In the genomic region with DNA sequence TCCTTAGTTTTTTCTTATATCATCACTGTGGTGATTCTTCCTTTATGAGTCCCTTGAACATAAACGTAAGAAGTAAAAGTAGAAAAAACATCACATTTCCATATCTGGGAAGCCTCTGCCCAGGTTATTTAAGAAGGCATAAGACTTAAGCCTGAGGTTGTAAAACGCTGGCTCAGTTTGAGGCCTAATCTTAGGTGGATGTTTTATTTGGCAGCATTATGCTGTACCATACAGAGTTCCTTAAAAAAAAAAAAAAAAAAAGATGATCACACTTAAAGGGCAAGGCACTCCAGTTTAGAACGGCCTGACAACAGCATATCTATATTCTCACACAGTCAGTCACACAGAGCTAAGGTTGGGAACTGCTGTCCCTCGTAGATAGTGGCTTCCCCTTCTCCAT, we compare ENCODE assay signal across 21 mouse cellular contexts. TPM values are rescaled to one million over a fixed set of nuclear protein-coding genes. Genes with fewer than 3 reads are reported as not detected.
"Had no signal": no experiment of that assay in that cellular context is flagged by ENCODE, and none has a peak within 500 bp of the region (broad histone marks: within the 10 kb centered on the region; RNA-seq: fewer than 3 reads in every experiment).

No protein-coding gene starts in this region.

- H3K9ac ChIP-seq: kidney, embryonic 15.5 days; limb, embryonic 12.5 days; liver, embryonic 13.5 days had no signal

- H3K27me3 ChIP-seq: kidney, embryonic 15.5 days; limb, embryonic 12.5 days; liver, embryonic 13.5 days had no signal

- DNase-seq: kidney, adult 8-10 months; kidney, postnatal 10 days; kidney, postnatal 36 days; layer of hippocampus, postnatal 36 days; liver, embryonic 13.5 days; lung, adult 2 months; lung, postnatal 14 days; lung, postnatal 4 days; midbrain, embryonic 14.5 days; thymus, adult 18-20 months; thymus, postnatal 4 days had no signal

- H3K9me3 ChIP-seq: kidney, embryonic 15.5 days; limb, embryonic 12.5 days; liver, embryonic 13.5 days had no signal

- H3K4me1 ChIP-seq: kidney, embryonic 15.5 days; limb, embryonic 12.5 days; liver, embryonic 13.5 days had no signal

- H3K4me2 ChIP-seq: kidney, embryonic 15.5 days; limb, embryonic 12.5 days; liver, embryonic 13.5 days; midbrain, embryonic 11.5 days had no signal

- H3K4me3 ChIP-seq: kidney, embryonic 15.5 days; left cerebral cortex, adult 2 months; limb, embryonic 12.5 days; liver, embryonic 13.5 days had no signal

- H3K36me3 ChIP-seq: kidney, embryonic 15.5 days; limb, embryonic 12.5 days; liver, embryonic 13.5 days had no signal

- H3K27ac ChIP-seq: kidney, embryonic 15.5 days; left cerebral cortex, adult 2 months; limb, embryonic 12.5 days; liver, embryonic 13.5 days had no signal

RNA-seq across cellular contexts. Expression of a gene that starts 32.0 kb away (rescaled TPM):
- total RNA-seq: liver, adult 2 months; megakaryocyte progenitor cell, adult 5-6 weeks; megakaryocyte-erythroid progenitor cell, adult 5-6 weeks; midbrain, postnatal 0 days had no signal
- polyA plus RNA-seq: kidney, embryonic 15.5 days; liver, adult 2 months; liver, embryonic 13.5 days; liver, embryonic 16.5 days; midbrain, postnatal 0 days; neural tube, embryonic 14.5 days had no signal
